Mouse (Mus musculus) macrophage (primary cell): ENCODE measurements around the gene Mmp15. TPM values are rescaled to one million over a fixed set of nuclear protein-coding genes. Genes with fewer than 3 reads are reported as not detected.
A peak's percentile ranks its signal among the peaks of the same experiment; 100 is the strongest.

Experiments used
- H3K27ac ChIP-seq: fragments of 350-480 bp; formaldehyde crosslinking; 2 replicates; pipeline ENCODE4 v1.9.0; 2021
- H3K36me3 ChIP-seq: fragments of 350-480 bp; formaldehyde crosslinking; 2 replicates; pipeline ENCODE4 v1.9.0; 2021; ENCODE audit errors: inconsistent target
- H3K4me3 ChIP-seq: fragments of 350-480 bp; formaldehyde crosslinking; 2 replicates; pipeline ENCODE4 v1.9.0; 2021; ENCODE audit errors: inconsistent target
- H3K79me2 ChIP-seq: fragments of 350-480 bp; formaldehyde crosslinking; 2 replicates; pipeline ENCODE4 v1.9.0; 2021; ENCODE audit errors: inconsistent target
- WGBS: methylation state at CpG from one replicate; pipeline ENCODE4 v1.1.7; 2026; ENCODE audit warnings: inconsistent platforms; ENCODE audit not compliant: missing documents; 5-methylcytosine and 5-hydroxymethylcytosine counted together
- polyA plus RNA-seq: library from polyadenylated mRNA; stranded (reverse); fragments of 250-400 nt; gene quantifications from 3 replicates; pipeline ENCODE4 v1.2.4, GENCODE M21; 2018; ENCODE audit warnings: inconsistent platforms

Mmp15 gene
- polyA plus RNA-seq, 1 experiment from 2014 or later: 0.07 TPM

GRCm38 (mm10) chr8:95330367-95330766 lies 21.7 kb upstream of the Mmp15 start:
- Histone ChIP-seq H3K79me2 (peaks cover 72% of the 10 kb centered on the region), H3K36me3 (peaks cover 42% of the 10 kb centered on the region), H3K27ac (0 out of 2 replicates have a peak overlapping the region, but pooled peaks have one; percentile 52), H3K4me3 (peak overlapping the region; percentile 82)
- WGBS: 75% methylated on average over 1 of the region's 1 CpGs

GRCm38 (mm10) chr8:95331156-95331719 lies 20.8 kb upstream of the Mmp15 start:
- Histone ChIP-seq H3K27ac (peak overlapping the region; percentile 52), H3K79me2 (peaks cover 74% of the 10 kb centered on the region), H3K4me3 (peak overlapping the region; percentile 82), H3K36me3 (peaks cover 34% of the 10 kb centered on the region)
- 1% methylated on average over 38 of the region's 38 CpGs for WGBS

- peak within 1 kb of the TSS; percentile 76 for H3K27ac ChIP-seq
- H3K4me3 ChIP-seq: peak within 1 kb of the TSS; percentile 87
- H3K79me2 ChIP-seq: peaks cover 81% of the 10 kb centered on the region
- H3K36me3 ChIP-seq: peaks cover 27% of the 10 kb centered on the region
- WGBS: under 1% methylated on average over 78 of the region's 80 CpGs
Measured at GRCm38 (mm10) chr8:95331720-95332436, 20.2 kb upstream of the Mmp15 start, which contains the start of the genes Zfp319 and Usb1. Gene Zfp319, minus strand, starts transcription at chr8:95331950. Gene Usb1, plus strand, starts transcription at chr8:95332284.

DNA sequence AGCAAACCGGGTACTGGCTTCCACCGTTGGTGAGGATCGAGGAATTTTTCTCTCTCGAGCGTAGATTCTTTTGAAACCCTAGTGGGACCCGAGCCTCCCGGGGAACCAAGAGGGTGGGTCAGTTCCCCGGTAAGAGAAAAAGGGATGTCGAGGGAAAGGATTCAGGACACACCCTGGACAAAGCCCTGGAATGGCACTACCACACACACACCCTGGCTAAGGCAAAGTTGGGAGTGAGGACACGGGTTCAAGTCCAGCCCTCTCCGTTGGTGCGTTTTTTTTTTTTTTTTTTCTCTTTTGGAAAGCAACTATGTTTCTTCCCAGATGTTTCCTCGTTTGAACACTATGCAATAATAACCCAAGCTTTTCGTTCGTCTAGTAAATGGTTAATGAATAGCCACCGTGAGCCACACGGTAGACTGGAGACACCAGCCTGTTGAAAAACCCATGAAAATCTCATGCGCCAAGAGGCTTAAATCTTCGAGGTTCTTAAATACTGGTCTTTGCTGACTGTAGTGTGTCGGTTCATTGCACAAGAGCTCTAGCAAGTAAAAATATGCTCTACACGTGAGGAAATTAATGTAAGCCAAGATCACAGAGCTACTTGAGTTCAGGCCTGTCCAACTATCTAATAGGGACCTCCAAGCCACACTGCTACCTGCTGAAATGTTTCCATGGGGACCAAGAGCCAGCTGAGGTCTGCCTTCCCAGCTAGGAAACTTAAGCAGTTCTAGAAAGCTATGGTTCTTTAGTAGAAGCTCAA lies 19.4 kb upstream of the Mmp15 start:
- Histone ChIP-seq H3K36me3 (peaks cover 26% of the 10 kb centered on the region), H3K79me2 (peaks cover 84% of the 10 kb centered on the region), H3K4me3 (peak overlapping the region; percentile 87), H3K27ac (peak overlapping the region; percentile 76)
- 11% methylated on average over 21 of the region's 21 CpGs for WGBS

GRCm38 (mm10) chr8:95335706-95336105 lies 16.4 kb upstream of the Mmp15 start:
- Histone ChIP-seq H3K36me3 (peaks cover 51% of the 10 kb centered on the region), H3K79me2 (peaks cover 84% of the 10 kb centered on the region), H3K4me3 (peak overlapping the region; percentile 14; the same call in 1 of the 2 replicates), H3K27ac (peak overlapping the region; percentile 86)
- 0% methylated on average over 1 of the region's 1 CpGs for WGBS

GRCm38 (mm10) chr8:95336363-95336762 lies 15.7 kb upstream of the Mmp15 start:
- Histone ChIP-seq H3K27ac (peak overlapping the region; percentile 86), H3K4me3 (peak overlapping the region; percentile 14; the same call in 1 of the 2 replicates), H3K36me3 (peaks cover 57% of the 10 kb centered on the region), H3K79me2 (peaks cover 84% of the 10 kb centered on the region)

DNA sequence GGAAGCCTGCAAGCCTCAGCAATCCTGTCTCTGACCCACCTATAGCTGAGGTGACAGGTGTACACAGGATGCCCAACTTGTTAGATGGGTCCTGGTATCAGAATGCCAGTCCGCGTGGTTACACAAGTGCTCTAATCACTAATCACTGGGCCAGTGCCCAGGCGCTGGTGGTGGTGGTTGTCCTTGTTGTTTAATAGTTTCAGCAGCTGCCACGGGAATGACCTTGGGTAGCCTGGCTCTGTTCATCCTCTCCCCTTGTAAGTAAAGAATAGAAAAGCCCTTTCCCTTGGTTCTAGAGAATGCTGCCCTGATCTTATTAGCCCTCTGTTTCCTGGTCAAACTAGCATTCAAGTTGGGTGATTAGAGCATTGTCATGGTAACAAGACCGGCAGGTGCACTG lies 10.3 kb upstream of the Mmp15 start:
- WGBS: 92% methylated on average over 5 of the region's 5 CpGs
- H3K36me3 ChIP-seq: peaks cover 95% of the 10 kb centered on the region
- H3K4me3 ChIP-seq: no peak overlapping the region
- H3K27ac ChIP-seq: no peak overlapping the region
- H3K79me2 ChIP-seq: peaks cover 50% of the 10 kb centered on the region

DNA sequence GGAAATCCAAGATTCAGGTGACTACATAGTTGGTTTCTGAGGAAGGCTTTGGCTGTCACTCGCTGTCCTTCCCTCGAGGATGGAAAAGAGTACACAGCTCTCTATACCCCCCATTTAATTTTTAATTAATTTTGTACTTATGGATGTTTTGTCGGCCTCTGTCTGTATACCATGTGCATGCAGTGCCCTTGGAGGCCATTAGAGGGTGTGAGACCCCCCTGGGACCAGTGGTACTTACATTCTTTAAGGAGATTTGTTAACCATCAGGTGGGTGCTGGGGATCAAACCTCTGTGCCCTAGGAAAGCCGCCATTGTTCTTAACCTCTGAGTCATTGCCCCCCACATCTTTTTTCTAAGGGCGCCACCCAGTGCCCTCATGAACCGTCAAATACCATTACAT lies 7.4 kb upstream of the Mmp15 start:
- no peak overlapping the region for H3K4me3 ChIP-seq
- H3K79me2 ChIP-seq: peaks cover 20% of the 10 kb centered on the region; the same call in 1 of the 2 replicates
- WGBS: 94% methylated on average over 6 of the region's 6 CpGs
- peaks cover 84% of the 10 kb centered on the region for H3K36me3 ChIP-seq
- H3K27ac ChIP-seq: no peak overlapping the region

DNA sequence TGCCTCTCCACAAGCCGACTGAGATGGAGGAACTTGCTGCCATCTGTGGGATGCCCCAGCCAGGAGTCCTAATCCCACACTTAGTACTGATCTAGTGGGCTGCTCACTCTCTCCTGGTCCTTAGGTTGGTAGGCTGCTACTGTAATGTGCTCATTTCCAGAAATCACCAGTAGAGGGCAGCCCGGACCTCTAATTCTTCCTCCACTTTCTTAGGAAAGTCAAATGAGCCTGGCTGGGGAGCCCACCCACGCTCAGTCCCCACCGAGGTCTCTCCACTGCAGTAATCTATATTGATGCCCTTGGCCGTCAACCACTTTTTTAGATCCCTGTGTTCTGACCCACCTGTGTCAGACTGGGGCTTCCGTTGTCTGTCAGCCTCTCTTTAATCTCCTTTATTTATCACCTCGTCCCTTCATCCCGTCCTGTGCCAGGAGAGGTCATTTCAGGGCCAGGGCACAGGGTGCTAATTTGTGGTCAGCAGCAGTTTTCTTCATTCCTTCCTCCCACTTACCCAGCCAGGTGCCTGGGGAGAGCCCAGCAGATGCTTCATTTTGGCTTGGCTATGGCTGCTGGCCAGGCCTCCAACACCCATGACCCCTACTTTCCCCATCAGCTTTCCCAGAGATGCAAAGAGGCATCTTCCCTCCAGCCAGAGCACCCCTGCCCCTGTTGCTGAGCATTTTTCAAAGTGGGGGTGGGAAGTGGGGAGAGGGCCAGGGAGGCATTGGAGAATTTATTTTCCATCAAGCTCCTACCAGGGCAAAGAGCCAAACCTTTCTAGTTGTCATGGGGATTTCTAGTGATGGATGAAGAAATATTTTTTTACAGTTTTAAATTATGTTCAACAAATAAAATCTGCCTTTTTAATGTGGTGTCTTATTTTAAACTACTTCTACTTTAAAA lies 5.2 kb upstream of the Mmp15 start:
- Histone ChIP-seq H3K36me3 (peaks cover 61% of the 10 kb centered on the region), H3K4me3 (no peak overlapping the region), H3K79me2 (no peaks in the 10 kb centered on the region), H3K27ac (no peak overlapping the region)
- 63% methylated on average over 8 of the region's 8 CpGs for WGBS

DNA sequence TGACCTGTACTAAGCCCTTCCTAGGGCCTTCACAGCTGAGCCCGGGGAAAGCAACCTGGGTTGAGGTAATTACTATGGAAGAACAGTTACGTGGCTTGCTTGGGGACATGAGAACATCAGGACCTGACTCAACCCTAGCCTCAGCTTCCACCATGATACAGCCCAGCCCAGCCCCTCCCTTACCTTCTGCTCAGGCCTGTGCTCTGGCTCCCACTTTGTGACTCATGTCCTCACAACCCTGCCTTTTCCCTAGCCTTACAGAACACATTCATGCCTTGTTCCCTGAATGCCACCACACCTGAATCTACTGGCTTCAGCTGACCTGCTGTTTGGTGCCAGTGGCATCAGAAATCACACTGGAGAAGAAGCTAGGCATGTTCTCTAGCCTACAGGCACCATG lies 3.7 kb upstream of the Mmp15 start:
- WGBS: 91% methylated on average over 2 of the region's 2 CpGs
- Histone ChIP-seq H3K27ac (peak overlapping the region; percentile 25; the same call in 1 of the 2 replicates), H3K79me2 (no peaks in the 10 kb centered on the region), H3K36me3 (peaks cover 47% of the 10 kb centered on the region), H3K4me3 (no peak overlapping the region)

GRCm38 (mm10) chr8:95348811-95349630 lies 3.0 kb upstream of the Mmp15 start:
- Histone ChIP-seq H3K4me3 (no peak overlapping the region), H3K36me3 (peaks cover 40% of the 10 kb centered on the region), H3K27ac (peak overlapping the region; percentile 25; the same call in 1 of the 2 replicates), H3K79me2 (no peaks in the 10 kb centered on the region)
- WGBS: 24% methylated on average over 18 of the region's 19 CpGs

- Histone ChIP-seq H3K36me3 (peaks cover 16% of the 10 kb centered on the region; the same call in 1 of the 2 replicates), H3K4me3 (no peak overlapping the region), H3K27ac (no peak overlapping the region), H3K79me2 (no peaks in the 10 kb centered on the region)
- WGBS: 14% methylated on average over 15 of the region's 15 CpGs
Measured at GRCm38 (mm10) chr8:95351461-95351860, 607 bp upstream of the Mmp15 start.
